Mouse (Mus musculus) c-Kit-negative CD71-positive TER-119-positive erythroid progenitor cells, embryonic 14.5 days (primary cell): ENCODE results near the gene Map3k3.

Experiments used
- DNase-seq: peaks from one replicate; pipeline ENCODE4 v3.0.0-alpha.2; 2013; ENCODE audit warnings: low read depth, low spot score

The Map3k3 gene

GRCm38 (mm10) chr11:106083708-106084701 lies at the start of gene Map3k3:
Map3k3 (plus strand) TSS chr11:106084613.
- DNase-seq: peak; percentile 83

GRCm38 (mm10) chr11:106034986-106035385 lies 49.4 kb upstream of the Map3k3 start:
- no peak for DNase-seq

GRCm38 (mm10) chr11:106036548-106037417 lies 47.6 kb upstream of the Map3k3 start, which contains the start of gene Dcaf7:
Dcaf7 (plus strand) TSS chr11:106036872.
- peak; percentile 99 for DNase-seq

- DNase-seq: peak; percentile 9
Observed at GRCm38 (mm10) chr11:106037418-106037751, 47.0 kb upstream of the Map3k3 start.

GRCm38 (mm10) chr11:106044349-106044748 lies 40.1 kb upstream of the Map3k3 start:
- no peak for DNase-seq

GRCm38 (mm10) chr11:106045256-106045655 lies 39.2 kb upstream of the Map3k3 start:
- DNase-seq: no peak

- no peak for DNase-seq
Observed at GRCm38 (mm10) chr11:106045780-106046179, 38.6 kb upstream of the Map3k3 start.

- no peak for DNase-seq
Observed at GRCm38 (mm10) chr11:106046584-106046983, 37.8 kb upstream of the Map3k3 start.

GRCm38 (mm10) chr11:106053921-106054320 lies 30.5 kb upstream of the Map3k3 start:
- DNase-seq: no peak

- no peak for DNase-seq
Observed at GRCm38 (mm10) chr11:106054600-106054999, 29.8 kb upstream of the Map3k3 start.

GRCm38 (mm10) chr11:106055341-106055740 lies 29.1 kb upstream of the Map3k3 start:
- DNase-seq: no peak

- no peak for DNase-seq
Observed at GRCm38 (mm10) chr11:106056819-106057491, 27.5 kb upstream of the Map3k3 start.

GRCm38 (mm10) chr11:106058020-106058419 lies 26.4 kb upstream of the Map3k3 start:
- DNase-seq: no peak

GRCm38 (mm10) chr11:106060549-106060948 lies 23.9 kb upstream of the Map3k3 start:
- DNase-seq: no peak

GRCm38 (mm10) chr11:106061311-106061710 lies 23.1 kb upstream of the Map3k3 start:
- DNase-seq: no peak

- DNase-seq: no peak
Observed at GRCm38 (mm10) chr11:106063756-106064155, 20.7 kb upstream of the Map3k3 start.

GRCm38 (mm10) chr11:106065073-106065922 lies 19.1 kb upstream of the Map3k3 start:
- no peak for DNase-seq

- DNase-seq: peak; percentile 81
Observed at GRCm38 (mm10) chr11:106065923-106066571, 18.4 kb upstream of the Map3k3 start, which contains the start of gene Taco1. Taco1 (plus strand) TSS chr11:106066061.

GRCm38 (mm10) chr11:106066616-106067015 lies 17.8 kb upstream of the Map3k3 start:
- DNase-seq: peak; percentile 51

- no peak for DNase-seq
Observed at GRCm38 (mm10) chr11:106073774-106074173, 10.6 kb upstream of the Map3k3 start.
